Mouse (Mus musculus) embryonic facial prominence, embryonic 14.5 days (tissue): ENCODE data around the gene Psmb8. TPM values are rescaled to one million over a fixed set of nuclear protein-coding genes. Genes with fewer than 3 reads are reported as not detected.

ENCODE experiments used
- polyA plus RNA-seq: library from polyadenylated mRNA; unstranded; fragments of >200 nt; fragmentation: Nextera tagmentation; extraction: Ambion mirVana; gene quantifications from 2 replicates; pipeline ENCODE4 v1.2.1, GENCODE M21; 2014

Psmb8 gene
- polyA plus RNA-seq, 1 experiment from 2014 or later = 12.1 TPM

Other genes with a start within 250 kb of the Psmb8 start
- gene B3galt4, start 246.2 kb upstream of the Psmb8 start, polyA plus RNA-seq = 4.4 and 5.7 TPM in 2 replicates
- 38.6 and 41.6 TPM in 2 replicates for gene Vps52, start 241.9 kb upstream of the Psmb8 start, polyA plus RNA-seq
- 2,078 and 2,095 TPM in 2 replicates for gene Rps18, start 241.7 kb upstream of the Psmb8 start, polyA plus RNA-seq
- 20.8 and 30.8 TPM in 2 replicates for gene H2-K1, start 197.4 kb upstream of the Psmb8 start, polyA plus RNA-seq
- 6.0 and 7.2 TPM in 2 replicates for gene Ring1, start 173.0 kb upstream of the Psmb8 start, polyA plus RNA-seq
- gene H2-Ke6, start 169.7 kb upstream of the Psmb8 start, polyA plus RNA-seq = 41.3 and 46.1 TPM in 2 replicates
- 118 and 125 TPM in 2 replicates for gene Slc39a7, start 166.0 kb upstream of the Psmb8 start, polyA plus RNA-seq
- gene Rxrb, start 165.9 kb upstream of the Psmb8 start, polyA plus RNA-seq = 26.0 and 29.2 TPM in 2 replicates
- 53.9 and 64.3 TPM in 2 replicates for gene Col11a2, start 158.3 kb upstream of the Psmb8 start, polyA plus RNA-seq
- 0.36 and 0.76 TPM in 2 replicates for gene H2-Oa, start 105.4 kb upstream of the Psmb8 start, polyA plus RNA-seq
- gene H2-DMa, start 78.2 kb upstream of the Psmb8 start, polyA plus RNA-seq = 13.6 and 14.9 TPM in 2 replicates
- gene Brd2, start 75.1 kb upstream of the Psmb8 start, polyA plus RNA-seq = 103 and 105 TPM in 2 replicates
- gene H2-DMb2, start 54.4 kb upstream of the Psmb8 start, polyA plus RNA-seq = 0.22 and 0.39 TPM in 2 replicates
- gene H2-DMb1, start 44.6 kb upstream of the Psmb8 start, polyA plus RNA-seq = 2.8 and 4.3 TPM in 2 replicates
- gene Tap1, start 10.2 kb upstream of the Psmb8 start, polyA plus RNA-seq = 5.1 and 7.4 TPM in 2 replicates
- 2.8 and 3.8 TPM in 2 replicates for gene Psmb9, start 10.0 kb upstream of the Psmb8 start, polyA plus RNA-seq
- 3.3 and 4.1 TPM in 2 replicates for gene Tap2, start 5.8 kb downstream of the Psmb8 start, polyA plus RNA-seq
- gene H2-Ob, start 41.2 kb downstream of the Psmb8 start, polyA plus RNA-seq = 0.24 TPM in 1 of 2 replicates, not detected in the other
- 9.4 and 10.1 TPM in 2 replicates for gene H2-Ab1, start 60.0 kb downstream of the Psmb8 start, polyA plus RNA-seq
- 4.9 and 5.7 TPM in 2 replicates for gene H2-Aa, start 90.1 kb downstream of the Psmb8 start, polyA plus RNA-seq
- gene H2-Eb1, start 108.1 kb downstream of the Psmb8 start, polyA plus RNA-seq = 4.1 and 4.7 TPM in 2 replicates
- gene H2-Eb2, start 127.9 kb downstream of the Psmb8 start, polyA plus RNA-seq = not detected in 2 replicates
- gene Btnl2, start 157.1 kb downstream of the Psmb8 start, polyA plus RNA-seq = not detected in 2 replicates
- not detected in 2 replicates for gene Btnl1, start 179.4 kb downstream of the Psmb8 start, polyA plus RNA-seq
- 0.38 and 0.71 TPM in 2 replicates for gene BC051142, start 201.1 kb downstream of the Psmb8 start, polyA plus RNA-seq